Mouse (Mus musculus) intestine, embryonic 16.5 days (tissue): ENCODE results near the gene Rnf135. TPM values are rescaled to one million over a fixed set of nuclear protein-coding genes. Genes with fewer than 3 reads are reported as not detected.

Source experiments
- ATAC-seq: fragments of 200-750 bp; cut with Nextera tagmentation; 2 replicates; pipeline ENCODE4 v1.8.0; 2017; ENCODE audit warnings: moderate TSS enrichment, moderate library complexity
- H3K27ac ChIP-seq: fragments of 300-500 bp; sonication (generic); 2 replicates; pipeline ENCODE4 v1.5.1; 2014; ENCODE audit warnings: mild to moderate bottlenecking, low read length
- H3K27me3 ChIP-seq: fragments of 300-500 bp; sonication (generic); replicated peaks from 2 replicates; pipeline ENCODE4 v1.6.1; 2014; ENCODE audit warnings: low read length, control low read depth, mixed read lengths; ENCODE audit not compliant: control insufficient read depth, insufficient read depth
- H3K36me3 ChIP-seq: fragments of 300-500 bp; sonication (generic); 2 replicates; pipeline ENCODE4 v1.6.1; 2014; ENCODE audit warnings: low read length, control low read depth; ENCODE audit not compliant: control insufficient read depth, insufficient read depth
- H3K4me1 ChIP-seq: fragments of 300-500 bp; sonication (generic); 2 replicates; pipeline ENCODE4 v1.6.1; 2014; ENCODE audit warnings: low read length, control low read depth, mixed read lengths; ENCODE audit not compliant: control insufficient read depth, insufficient read depth
- H3K4me2 ChIP-seq: fragments of 300-500 bp; sonication (generic); 2 replicates; pipeline ENCODE4 v1.6.1; 2014; ENCODE audit warnings: low read depth, low read length, control low read depth
- H3K4me3 ChIP-seq: fragments of 300-500 bp; sonication (generic); 2 replicates; pipeline ENCODE4 v1.5.1; 2014; ENCODE audit warnings: mild to moderate bottlenecking, low read length
- H3K9ac ChIP-seq: fragments of 300-500 bp; sonication (generic); 2 replicates; pipeline ENCODE4 v1.6.1; 2014; ENCODE audit warnings: low read depth, low read length
- H3K9me3 ChIP-seq: fragments of 300-500 bp; sonication (generic); 2 replicates; pipeline ENCODE4 v1.6.1; 2016; ENCODE audit warnings: low read length, control low read depth; ENCODE audit not compliant: control insufficient read depth
- WGBS: fragments of 180-500 bp; shearing (Covaris S2); extraction: QIAGEN DNeasy Blood & Tissue Kit; methylation state at CpG from one replicate; pipeline ENCODE4 v1.1.7; 2014; 5-methylcytosine and 5-hydroxymethylcytosine counted together
- polyA plus RNA-seq: library from polyadenylated mRNA; unstranded; fragments of >200 nt; fragmentation: Nextera tagmentation; extraction: Ambion mirVana; gene quantifications from 2 replicates; pipeline ENCODE4 v1.2.1, GENCODE M21; 2015

The Rnf135 gene
- polyA plus RNA-seq, 1 experiment from 2014 or later = 11.8 TPM

DNA sequence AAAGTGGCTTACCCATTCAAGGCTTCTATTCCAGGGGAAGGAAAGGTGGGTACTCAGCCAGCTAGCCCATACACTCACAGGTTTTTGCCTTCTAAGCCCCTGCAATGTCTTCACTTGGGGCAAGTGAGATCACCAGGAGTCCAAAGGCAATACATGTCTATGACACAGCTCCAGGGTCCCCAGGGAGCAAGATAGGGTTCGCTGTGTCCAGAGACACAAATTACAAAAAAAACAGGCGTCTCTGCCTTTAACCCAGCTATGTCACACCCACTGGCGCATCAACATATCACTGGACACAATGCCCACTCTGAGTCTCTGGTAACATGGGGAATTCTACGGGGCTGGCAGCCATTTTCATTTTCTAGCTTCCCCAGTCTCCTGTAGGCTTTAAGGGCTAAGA is 27.7 kb upstream of the Rnf135 start:
- Histone ChIP-seq H3K4me1 (peaks cover 7% of the 10 kb centered on the region), H3K27ac (no peak overlapping the region), H3K4me2 (no peak overlapping the region), H3K4me3 (no peak overlapping the region), H3K9ac (no peak overlapping the region), H3K9me3 (no peaks in the 10 kb centered on the region), H3K36me3 (no peaks in the 10 kb centered on the region), H3K27me3 (peaks cover 15% of the 10 kb centered on the region)
- 88% methylated on average over 4 of the region's 4 CpGs for WGBS
- ATAC-seq = no peak

DNA sequence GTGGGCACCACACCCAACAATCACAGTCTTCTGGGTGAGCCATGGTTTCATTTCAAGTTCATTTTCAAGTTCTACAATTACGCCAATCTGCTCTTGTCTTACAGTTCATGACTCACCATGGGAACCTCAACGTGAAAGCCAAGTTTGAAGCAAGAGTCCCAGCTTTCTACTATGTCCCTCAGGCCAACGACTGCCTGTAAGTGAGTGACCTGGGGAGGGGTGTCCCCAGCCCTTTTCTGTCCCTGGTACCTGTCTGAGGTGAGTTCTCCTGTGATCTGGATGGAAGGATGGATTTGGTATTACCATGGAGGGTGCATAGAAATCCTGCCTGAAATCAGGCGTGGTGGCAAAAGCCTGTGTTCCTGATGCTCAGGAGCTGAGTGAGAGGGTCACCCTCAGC is 26.8 kb upstream of the Rnf135 start:
- Histone ChIP-seq H3K4me2 (no peak overlapping the region), H3K4me3 (no peak overlapping the region), H3K9ac (no peak overlapping the region), H3K27ac (no peak overlapping the region), H3K27me3 (peaks cover 15% of the 10 kb centered on the region), H3K4me1 (peaks cover 7% of the 10 kb centered on the region), H3K36me3 (no peaks in the 10 kb centered on the region), H3K9me3 (no peaks in the 10 kb centered on the region)
- no peak for ATAC-seq
- 81% methylated on average over 4 of the region's 4 CpGs for WGBS

DNA sequence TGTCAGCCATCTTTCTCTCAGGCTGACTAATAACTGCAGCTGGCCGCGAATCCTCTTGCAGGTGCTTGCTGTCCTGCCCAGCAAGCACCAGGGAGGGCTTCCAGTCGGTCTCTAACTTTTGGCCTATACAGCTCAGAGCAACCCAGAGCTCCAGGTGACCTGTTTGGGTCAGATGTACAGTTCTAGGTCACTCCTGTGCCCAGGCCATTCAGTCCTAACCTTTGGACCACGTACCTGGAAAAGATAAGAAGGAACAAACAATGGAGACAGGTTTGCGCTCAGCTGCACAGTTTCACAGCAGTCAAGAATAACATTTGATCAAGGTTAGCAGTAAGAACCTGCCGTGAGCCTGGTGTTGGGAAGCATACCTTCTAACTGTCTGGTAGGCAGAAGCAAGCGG is 24.6 kb upstream of the Rnf135 start:
- peaks cover 15% of the 10 kb centered on the region for H3K27me3 ChIP-seq
- 68% methylated on average over 7 of the region's 7 CpGs for WGBS
- peak; percentile 71 for ATAC-seq
- no peak overlapping the region for H3K4me3 ChIP-seq
- H3K4me2 ChIP-seq = no peak overlapping the region
- peak overlapping the region; percentile 44 for H3K27ac ChIP-seq
- H3K36me3 ChIP-seq = no peaks in the 10 kb centered on the region
- H3K9me3 ChIP-seq = no peaks in the 10 kb centered on the region
- no peak overlapping the region for H3K9ac ChIP-seq
- peaks cover 4% of the 10 kb centered on the region for H3K4me1 ChIP-seq

DNA sequence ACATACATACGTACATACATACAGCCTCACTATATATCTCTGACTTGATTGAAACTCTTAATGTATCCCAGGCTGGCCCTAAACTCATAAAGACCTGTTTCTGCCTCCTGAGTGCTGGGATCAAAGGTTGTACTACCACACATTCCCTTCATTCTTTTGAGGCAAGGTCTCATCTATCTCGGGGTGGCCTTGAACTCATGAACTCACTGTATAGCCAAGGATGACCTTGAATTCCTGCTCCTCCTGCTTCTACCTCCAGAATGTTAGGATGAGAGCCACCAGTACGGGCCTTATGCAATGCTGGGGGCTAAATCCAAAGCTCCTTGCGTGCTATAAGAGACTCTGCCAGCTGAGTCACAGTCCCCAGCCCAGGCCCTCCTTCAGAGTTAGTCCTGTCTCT is 22.6 kb upstream of the Rnf135 start:
- Histone ChIP-seq H3K4me1 (no peaks in the 10 kb centered on the region; the same call in 1 of the 2 replicates), H3K4me3 (no peak overlapping the region), H3K9ac (no peak overlapping the region), H3K36me3 (no peaks in the 10 kb centered on the region), H3K27ac (no peak overlapping the region), H3K4me2 (no peak overlapping the region), H3K27me3 (no peaks in the 10 kb centered on the region), H3K9me3 (no peaks in the 10 kb centered on the region)
- no peak for ATAC-seq
- WGBS = 75% methylated on average over 4 of the region's 4 CpGs

DNA sequence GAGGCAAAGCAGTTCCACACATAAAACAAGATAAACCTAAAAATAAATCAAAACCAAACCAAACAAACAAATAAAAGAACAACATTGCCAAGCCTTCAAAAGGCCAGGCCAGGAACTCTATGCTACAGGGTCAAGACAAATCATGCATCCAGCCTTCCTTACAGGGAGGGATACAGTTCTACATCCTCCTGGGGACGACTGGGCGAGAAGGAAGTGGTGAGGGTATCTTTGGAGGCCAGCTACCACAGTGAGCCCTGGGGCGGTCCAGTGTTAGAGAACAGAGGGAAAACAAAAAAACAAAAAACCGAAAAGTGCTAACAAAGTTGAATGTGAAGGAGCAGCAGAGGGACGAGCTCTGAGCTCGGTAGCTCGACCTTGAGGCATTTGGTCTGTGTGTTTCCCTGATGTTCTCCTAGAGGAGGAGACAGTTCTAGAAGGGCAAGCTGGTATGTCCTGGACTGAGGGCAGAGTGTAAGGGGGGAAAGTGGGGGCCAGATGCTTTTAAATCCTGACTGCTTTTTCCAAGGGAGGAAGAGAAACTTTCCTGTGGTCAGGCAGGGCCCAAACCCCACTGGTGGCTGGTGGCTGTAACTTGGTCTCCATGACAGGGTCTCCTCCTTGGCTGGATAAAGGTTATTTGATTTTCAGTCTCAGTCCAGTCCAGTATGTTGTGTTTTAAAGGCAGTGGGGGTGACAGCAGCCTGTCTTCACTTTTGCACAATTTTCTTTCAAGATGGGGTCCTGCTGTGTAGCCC is 20.1 kb upstream of the Rnf135 start:
- no peaks in the 10 kb centered on the region for H3K9me3 ChIP-seq
- H3K4me3 ChIP-seq = no peak overlapping the region
- no peaks in the 10 kb centered on the region; the same call in 1 of the 2 replicates for H3K4me1 ChIP-seq
- H3K27ac ChIP-seq = no peak overlapping the region
- H3K9ac ChIP-seq = no peak overlapping the region
- WGBS = 72% methylated on average over 7 of the region's 7 CpGs
- no peaks in the 10 kb centered on the region for H3K27me3 ChIP-seq
- no peak overlapping the region for H3K4me2 ChIP-seq
- ATAC-seq = no peak
- H3K36me3 ChIP-seq = no peaks in the 10 kb centered on the region

DNA sequence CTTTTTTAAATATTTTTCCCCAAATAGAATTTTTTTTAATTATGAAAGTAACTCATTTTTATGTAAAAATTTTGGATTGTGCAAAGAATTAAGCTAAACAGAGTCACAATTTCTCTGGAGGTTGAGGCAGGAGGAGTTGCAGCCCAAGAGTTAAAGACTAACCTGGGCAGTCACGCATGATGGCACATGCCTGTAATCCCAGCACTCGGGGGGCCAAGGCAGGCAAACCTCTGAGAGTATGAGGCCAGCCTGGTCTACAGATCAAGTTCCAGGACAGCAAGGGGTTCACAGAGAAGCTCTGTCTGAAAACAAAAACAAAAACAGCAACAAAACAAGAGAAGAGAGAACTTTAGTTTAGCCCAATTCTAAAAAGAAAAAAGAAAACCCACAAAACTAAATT is 19.4 kb upstream of the Rnf135 start:
- Histone ChIP-seq H3K9me3 (no peaks in the 10 kb centered on the region), H3K27me3 (no peaks in the 10 kb centered on the region), H3K36me3 (no peaks in the 10 kb centered on the region), H3K4me1 (peaks cover 2% of the 10 kb centered on the region; the same call in 1 of the 2 replicates), H3K4me2 (no peak overlapping the region), H3K27ac (no peak overlapping the region), H3K4me3 (no peak overlapping the region), H3K9ac (no peak overlapping the region)
- 55% methylated on average over 2 of the region's 2 CpGs for WGBS
- no peak for ATAC-seq

DNA sequence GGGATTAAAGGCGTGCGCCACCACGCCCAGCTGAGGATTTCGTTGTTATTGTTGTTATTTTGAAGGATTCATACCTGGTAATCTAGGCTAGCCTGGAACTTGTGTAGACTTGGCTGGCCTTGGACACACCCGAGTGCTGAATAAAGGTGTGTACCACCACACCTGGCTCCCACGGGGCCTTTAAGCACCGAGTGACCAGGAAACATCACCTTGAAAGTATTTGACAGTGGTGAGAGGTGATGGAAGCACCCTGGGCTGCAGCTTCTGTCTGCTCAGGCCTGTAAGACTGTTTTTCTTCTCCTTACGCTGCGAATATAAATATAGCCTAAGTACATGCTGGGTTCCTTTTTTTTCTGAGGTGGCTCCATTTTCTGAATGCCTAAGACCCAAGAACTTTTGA is 15.5 kb upstream of the Rnf135 start:
- Histone ChIP-seq H3K27ac (no peak overlapping the region), H3K9ac (no peak overlapping the region), H3K4me1 (0 out of 2 replicates have a peak, but pooled peaks cover 2% of the 10 kb centered on the region), H3K4me3 (no peak overlapping the region), H3K4me2 (no peak overlapping the region), H3K9me3 (no peaks in the 10 kb centered on the region), H3K36me3 (no peaks in the 10 kb centered on the region), H3K27me3 (no peaks in the 10 kb centered on the region)
- no peak for ATAC-seq
- 81% methylated on average over 9 of the region's 9 CpGs for WGBS

DNA sequence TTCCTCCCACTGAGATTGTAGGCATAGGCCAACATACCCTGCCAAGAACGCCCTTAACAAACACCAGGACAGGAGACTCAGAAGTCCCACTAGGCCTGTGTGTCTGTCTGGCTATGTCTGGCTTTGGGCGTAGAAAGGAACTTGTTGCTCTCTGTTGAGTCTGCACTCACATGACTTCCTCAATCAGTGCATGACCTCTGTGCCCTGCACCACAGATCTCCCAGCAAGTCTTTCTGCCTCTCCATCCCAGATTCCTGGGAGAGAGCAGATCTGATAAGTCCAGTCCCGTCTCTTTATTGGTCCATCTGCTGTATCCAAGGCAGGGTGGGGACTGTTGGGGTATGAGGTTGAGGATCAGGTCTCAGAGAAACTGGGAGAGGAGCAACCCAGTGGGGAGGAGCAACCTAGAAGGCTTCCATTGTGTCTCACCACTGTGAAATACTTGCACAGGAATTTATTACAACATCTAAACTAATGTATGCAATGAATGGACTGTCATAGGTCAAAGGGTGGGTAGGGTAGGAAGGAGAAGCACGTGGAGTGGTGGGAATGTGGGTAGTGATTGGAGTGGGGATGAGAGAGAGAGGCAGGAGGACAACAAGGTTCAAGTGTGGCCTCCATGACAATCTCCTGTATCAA is 14.9 kb upstream of the Rnf135 start:
- no peaks in the 10 kb centered on the region for H3K27me3 ChIP-seq
- H3K4me1 ChIP-seq = 0 out of 2 replicates have a peak, but pooled peaks cover 2% of the 10 kb centered on the region
- ATAC-seq = peak; percentile 60
- no peak overlapping the region for H3K4me3 ChIP-seq
- 62% methylated on average over 4 of the region's 4 CpGs for WGBS
- no peak overlapping the region for H3K27ac ChIP-seq
- H3K9me3 ChIP-seq = no peaks in the 10 kb centered on the region
- no peaks in the 10 kb centered on the region for H3K36me3 ChIP-seq
- no peak overlapping the region for H3K4me2 ChIP-seq
- H3K9ac ChIP-seq = no peak overlapping the region

DNA sequence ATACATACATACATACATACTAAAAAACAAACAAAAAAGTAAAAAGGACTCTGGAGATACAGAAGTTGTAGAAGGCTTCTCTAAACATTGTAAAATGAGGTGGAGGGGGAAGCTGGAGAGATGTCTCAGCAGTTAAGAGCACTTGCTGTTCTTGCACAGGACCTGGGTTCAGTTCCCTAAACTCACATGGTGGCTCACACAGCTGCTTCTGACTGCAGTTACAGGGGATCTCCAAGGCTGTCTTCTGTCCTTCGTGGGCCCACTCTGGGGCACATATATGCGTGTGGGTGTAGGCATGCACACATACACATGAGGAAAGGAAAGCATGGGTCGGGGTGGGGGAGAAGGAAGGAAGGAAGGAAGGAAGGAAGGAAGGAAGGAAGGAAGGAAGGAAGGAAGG is 14.0 kb upstream of the Rnf135 start:
- H3K27ac ChIP-seq = no peak overlapping the region
- H3K9me3 ChIP-seq = no peaks in the 10 kb centered on the region
- no peaks in the 10 kb centered on the region for H3K36me3 ChIP-seq
- WGBS = 84% methylated on average over 3 of the region's 3 CpGs
- no peak for ATAC-seq
- no peak overlapping the region for H3K4me2 ChIP-seq
- H3K9ac ChIP-seq = no peak overlapping the region
- H3K4me1 ChIP-seq = peaks cover 4% of the 10 kb centered on the region; the same call in 1 of the 2 replicates
- H3K27me3 ChIP-seq = no peaks in the 10 kb centered on the region
- no peak overlapping the region for H3K4me3 ChIP-seq
